Mouse (Mus musculus) heart, adult 2 months (tissue): ENCODE measurements around the gene Ccdc146.

Source experiments
- CTCF ChIP-seq: fragments of 200-600 bp; IDR thresholded peaks from 2 replicates; pipeline ENCODE4 v1.8.1; 2022; ENCODE audit warnings: antibody characterized with exemption, mild to moderate bottlenecking, moderate library complexity
- EP300 ChIP-seq: fragments of 200-500 bp; IDR thresholded peaks from 2 replicates; pipeline ENCODE4 v1.6.1; 2011; ENCODE audit warnings: low read depth, low read length, control low read depth; ENCODE audit not compliant: insufficient read depth

- TF ChIP-seq EP300 (no peak), CTCF (no peak)
Measured at GRCm38 (mm10) chr5:21413322-21413721, 11.2 kb downstream of the Ccdc146 start.
